Mouse (Mus musculus) ES-E14 (cell line): ENCODE results near the gene Hesx1. TPM values are rescaled to one million over a fixed set of nuclear protein-coding genes. Genes with fewer than 3 reads are reported as not detected.
A peak's percentile ranks its signal among the peaks of the same experiment; 100 is the strongest.

Experiments
- DNase-seq: peaks from one replicate; pipeline ENCODE4 v3.0.0-alpha.2; 2013; ENCODE audit warnings: low read depth, low spot score
- H3K27ac ChIP-seq: 2 replicates; pipeline ENCODE4 v1.5.1; 2012; ENCODE audit warnings: low read depth, mild to moderate bottlenecking, low read length, moderate library complexity, mixed read lengths; ENCODE audit not compliant: poor library complexity, insufficient read depth, severe bottlenecking
- H3K36me3 ChIP-seq: 2 replicates; pipeline ENCODE4 v1.6.1; 2012; ENCODE audit warnings: mild to moderate bottlenecking, low read length, moderate library complexity, mixed read lengths; ENCODE audit not compliant: control insufficient read depth, poor library complexity, insufficient read depth, severe bottlenecking
- H3K4me1 ChIP-seq, 2 experiments: fragments of 150-350 bp in 1 of 2; sonication (generic) in 1 of 2; 2 replicates each; pipeline ENCODE4 v1.6.1; 2012; ENCODE audit warnings: low read length in 2 of 2, mild to moderate bottlenecking in 1 of 2, mixed read lengths in 1 of 2; ENCODE audit not compliant: control insufficient read depth in 2 of 2, insufficient read depth in 2 of 2, poor library complexity in 1 of 2
- H3K4me3 ChIP-seq, 2 experiments: fragments of 150-350 bp in 1 of 2; sonication (generic) in 1 of 2; 2 replicates each; pipeline ENCODE4 v1.5.1; 2012; ENCODE audit warnings: low read length in 2 of 2, low read depth in 1 of 2, mild to moderate bottlenecking in 1 of 2, mixed read lengths in 1 of 2; ENCODE audit not compliant: insufficient read depth in 1 of 2, poor library complexity in 1 of 2, severe bottlenecking in 1 of 2
- H3K9ac ChIP-seq: 2 replicates; pipeline ENCODE4 v1.6.1; 2012; ENCODE audit warnings: low read depth, mild to moderate bottlenecking, low read length, mixed read lengths; ENCODE audit not compliant: poor library complexity, insufficient read depth, severe bottlenecking
- H3K9me3 ChIP-seq: fragments of 150-350 bp; sonication (generic); 2 replicates; pipeline ENCODE4 v1.6.1; 2012; ENCODE audit warnings: low read depth, mild to moderate bottlenecking, low read length; ENCODE audit not compliant: control insufficient read depth, insufficient read depth
- CHD2 ChIP-seq: IDR thresholded peaks from 2 replicates; pipeline ENCODE4 v1.6.1; 2014; ENCODE audit warnings: mild to moderate bottlenecking, low read depth, low read length, inconsistent platforms
- HCFC1 ChIP-seq: IDR thresholded peaks from 2 replicates; pipeline ENCODE4 v1.6.1; 2012; ENCODE audit warnings: low read length, inconsistent platforms, borderline replicate concordance; ENCODE audit not compliant: insufficient read depth
- MAFK ChIP-seq: IDR thresholded peaks from 2 replicates; pipeline ENCODE4 v1.6.1; 2014; ENCODE audit warnings: mild to moderate bottlenecking, low read depth, low read length, inconsistent platforms; ENCODE audit not compliant: insufficient read depth
- ZC3H11A ChIP-seq: IDR thresholded peaks from 2 replicates; pipeline ENCODE4 v1.6.1; 2012; ENCODE audit warnings: low read depth, mild to moderate bottlenecking, inconsistent platforms, low read length, borderline replicate concordance
- ZNF384 ChIP-seq: IDR thresholded peaks from 2 replicates; pipeline ENCODE4 v1.6.1; 2012; ENCODE audit warnings: low read depth, low read length, inconsistent platforms
- in situ Hi-C, 2 experiments: fragments of 600-800 bp; cut with MboI; formaldehyde crosslinking; loops; one replicate each; pipeline ENCODE4 v1.15.1; 2025; ENCODE audit warnings: low sequenced_read_pairs in 2 of 2, inconsistent platforms in 1 of 2; ENCODE audit not compliant: unreplicated experiment in 2 of 2
- total RNA-seq: library from RNA; depleted of rRNA; stranded (reverse); fragments of 300-350 nt; gene quantifications from 2 replicates; pipeline ENCODE4 v1.2.3, GENCODE M21; 2012

Gene Hesx1
- total RNA-seq, 1 experiment, result 0.31 TPM

- peaks cover 0 to 26% of the 10 kb centered on the region in 2 experiments; a peak in 3 of 4 replicates for H3K4me1 ChIP-seq
- peak overlapping the region; percentile 84 for H3K27ac ChIP-seq
- peak overlapping the region; percentile 79 to 89 for H3K4me3 ChIP-seq
- no peaks in the 10 kb centered on the region for H3K36me3 ChIP-seq
- peak; percentile 82 for DNase-seq
- H3K9ac ChIP-seq, result peak overlapping the region; percentile 76
- peak; percentile 44; the same call in 1 of the 2 replicates for TF ChIP-seq HCFC1
- no peak for TF ChIP-seq MAFK
- TF ChIP-seq CHD2, result 0 out of 2 replicates have a peak, but pooled peaks have one; percentile 21
- no peaks in the 10 kb centered on the region for H3K9me3 ChIP-seq
- in situ Hi-C loops, result loop anchor here in 1 of 2 experiments (10.0 kb wide), 1 partner anchor 45 kb away; no protein-coding TSS in a partner anchor
Measured at GRCm38 (mm10) chr14:27039281-27040248, 45.3 kb downstream of the Hesx1 start.

GRCm38 (mm10) chr14:27040451-27040850 lies 46.2 kb downstream of the Hesx1 start:
- no peak overlapping the region; the same call in 1 of the 2 replicates for H3K27ac ChIP-seq
- in situ Hi-C loops, result no loop called here
- H3K4me3 ChIP-seq, result peak overlapping the region; percentile 79 to 89

GRCm38 (mm10) chr14:27042280-27042983 lies 48.2 kb downstream of the Hesx1 start:
- DNase-seq, result no peak
- no peak for TF ChIP-seq HCFC1
- no peak for TF ChIP-seq ZC3H11A
- TF ChIP-seq CHD2, result no peak
- TF ChIP-seq MAFK, result no peak
- TF ChIP-seq ZNF384, result no peak
- Histone ChIP-seq H3K4me1 (peaks cover 13 to 37% of the 10 kb centered on the region in 2 experiments), H3K27ac (no peak overlapping the region), H3K36me3 (no peaks in the 10 kb centered on the region), H3K9me3 (no peaks in the 10 kb centered on the region), H3K4me3 (no peak overlapping the region), H3K9ac (no peak overlapping the region)
- in situ Hi-C loops, result no loop called here

More at GRCm38 (mm10) chr14:27040451-27040850, 46.2 kb downstream of the Hesx1 start:
- H3K9me3 ChIP-seq, result no peaks in the 10 kb centered on the region
- TF ChIP-seq ZNF384 (no peak), HCFC1 (no peak), ZC3H11A (no peak), MAFK (no peak), CHD2 (no peak)
- peaks cover 2 to 28% of the 10 kb centered on the region in 2 experiments for H3K4me1 ChIP-seq
- no peak for DNase-seq
- no peaks in the 10 kb centered on the region for H3K36me3 ChIP-seq
- no peak overlapping the region; the same call in 1 of the 2 replicates for H3K9ac ChIP-seq

GRCm38 (mm10) chr14:27043416-27043815 lies 49.2 kb downstream of the Hesx1 start:
- in situ Hi-C loops, result no loop called here
- Histone ChIP-seq H3K4me3 (no peak overlapping the region), H3K4me1 (peaks cover 15 to 41% of the 10 kb centered on the region in 2 experiments), H3K27ac (peak overlapping the region; percentile 84; the same call in 1 of the 2 replicates), H3K9me3 (no peaks in the 10 kb centered on the region), H3K36me3 (no peaks in the 10 kb centered on the region), H3K9ac (no peak overlapping the region)
- no peak for DNase-seq
- no peak for TF ChIP-seq HCFC1
- TF ChIP-seq ZNF384, result no peak
- TF ChIP-seq ZC3H11A, result no peak
- TF ChIP-seq MAFK, result no peak
